Mouse (Mus musculus) cerebellum, adult 2 months (tissue): ENCODE measurements around the gene Snap23. TPM values are rescaled to one million over a fixed set of nuclear protein-coding genes. Genes with fewer than 3 reads are reported as not detected.

Experiments
- DNase-seq, 2 experiments: peaks; one replicate each; pipeline ENCODE4 v3.0.0; 2021
- H3K27ac ChIP-seq: fragments of 200-500 bp; 2 replicates; pipeline ENCODE4 v1.5.1; 2012; ENCODE audit warnings: low read length, control low read depth, inconsistent platforms; ENCODE audit not compliant: insufficient read depth
- H3K27me3 ChIP-seq: fragments of 200-500 bp; 2 replicates; pipeline ENCODE4 v1.6.1; 2012; ENCODE audit warnings: inconsistent platforms, mild to moderate bottlenecking, low read length, moderate library complexity; ENCODE audit not compliant: control insufficient read depth, insufficient read depth
- H3K4me1 ChIP-seq: fragments of 200-500 bp; 2 replicates; pipeline ENCODE4 v1.6.1; 2011; ENCODE audit warnings: low read length; ENCODE audit not compliant: control insufficient read depth, insufficient read depth
- H3K4me3 ChIP-seq: fragments of 200-500 bp; replicated peaks from 2 replicates; pipeline ENCODE3; 2011; ENCODE audit warnings: mild to moderate bottlenecking, low read depth, low read length, control low read depth; ENCODE audit not compliant: insufficient read depth
- CTCF ChIP-seq: fragments of 200-500 bp; IDR thresholded peaks from 2 replicates; pipeline ENCODE4 v1.5.1; 2011; ENCODE audit warnings: low read depth, mild to moderate bottlenecking, control low read depth, low read length, moderate library complexity, borderline replicate concordance; ENCODE audit not compliant: insufficient read depth
- POLR2A ChIP-seq: fragments of 200-500 bp; IDR thresholded peaks from 2 replicates; pipeline ENCODE4 v1.6.1; 2011; ENCODE audit warnings: low read length, control low read depth, borderline replicate concordance; ENCODE audit not compliant: insufficient read depth
- WGBS: fragments of 180-500 bp; shearing (Covaris S2); methylation state at CpG from one replicate; pipeline ENCODE4 v1.1.7; 2018; 5-methylcytosine and 5-hydroxymethylcytosine counted together
- polyA plus RNA-seq: library from polyadenylated mRNA; depleted of rRNA; stranded (reverse); fragments of >200 nt; gene quantifications from 2 replicates; pipeline ENCODE4 v1.2.3, GENCODE M21; 2012; rRNA removed

The Snap23 gene
- polyA plus RNA-seq, 1 experiment: 17.8 TPM

DNA sequence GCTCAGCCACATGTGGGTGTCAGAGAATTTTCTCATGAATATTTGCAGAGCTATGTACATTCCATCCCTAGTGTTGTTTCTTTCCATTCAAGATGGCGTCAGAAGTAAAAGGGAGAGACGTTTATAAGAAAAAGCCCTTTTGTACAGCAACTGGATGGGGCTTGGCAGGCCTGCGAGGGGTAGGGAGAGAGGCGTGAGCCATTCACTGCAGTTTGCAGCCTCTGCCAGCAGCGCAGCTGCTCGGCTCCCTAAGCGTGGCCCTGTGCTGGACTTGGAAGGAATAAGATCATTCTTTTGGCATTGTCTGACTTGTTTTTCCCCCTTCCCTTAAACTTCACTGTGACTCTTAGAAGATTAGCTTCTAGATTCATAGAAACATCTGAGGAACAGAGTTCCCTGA lies 76.4 kb downstream of the Snap23 start:
- no peaks in the 10 kb centered on the region for H3K27me3 ChIP-seq
- H3K4me1 ChIP-seq: no peaks in the 10 kb centered on the region
- 14% methylated on average over 7 of the region's 7 CpGs for WGBS
- DNase-seq: no peak
- TF ChIP-seq POLR2A (no peak), CTCF (no peak)
- no peak overlapping the region for H3K27ac ChIP-seq
- no peak overlapping the region for H3K4me3 ChIP-seq

DNA sequence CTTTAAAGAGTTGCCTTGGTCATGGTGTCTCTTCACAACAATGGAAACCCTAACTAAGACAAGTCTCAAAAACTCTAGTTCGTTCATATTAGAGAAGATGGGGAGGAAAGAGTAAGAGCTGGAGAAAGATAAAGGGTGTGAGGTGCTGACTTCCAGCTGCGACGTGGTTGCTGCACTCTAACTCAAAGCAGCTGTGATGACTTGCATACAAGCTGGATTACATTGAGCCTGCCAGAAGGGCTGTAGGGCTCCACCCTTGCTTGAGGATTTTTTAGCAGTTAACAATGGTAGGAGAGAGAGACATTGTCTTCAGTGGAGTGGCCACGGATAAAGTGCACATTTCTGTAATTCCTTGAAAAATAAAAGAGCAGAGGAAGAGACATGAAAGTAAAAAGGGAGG lies 79.3 kb downstream of the Snap23 start:
- TF ChIP-seq POLR2A (no peak), CTCF (no peak)
- H3K4me1 ChIP-seq: no peaks in the 10 kb centered on the region
- DNase-seq: no peak
- no peak overlapping the region for H3K4me3 ChIP-seq
- H3K27me3 ChIP-seq: no peaks in the 10 kb centered on the region
- H3K27ac ChIP-seq: no peak overlapping the region
- 87% methylated on average over 4 of the region's 4 CpGs for WGBS

Other genes with a start within 250 kb of the Snap23 start
- gene Vps39, start 214.5 kb upstream of the Snap23 start, polyA plus RNA-seq: 66.1 and 66.6 TPM in 2 replicates
- 12.8 and 13.6 TPM in 2 replicates for gene Ganc, start 163.8 kb upstream of the Snap23 start, polyA plus RNA-seq
- 22.7 and 24.4 TPM in 2 replicates for gene Tmem87a, start 163.6 kb upstream of the Snap23 start, polyA plus RNA-seq
- 1.4 and 1.7 TPM in 2 replicates for gene Capn3, start 111.7 kb upstream of the Snap23 start, polyA plus RNA-seq
- gene Zfp106, start 3.8 kb upstream of the Snap23 start, polyA plus RNA-seq: 66.0 and 66.3 TPM in 2 replicates
- gene Haus2, start 41.7 kb downstream of the Snap23 start, polyA plus RNA-seq: 14.0 and 15.9 TPM in 2 replicates
- 27.3 and 27.9 TPM in 2 replicates for gene Lrrc57, start 41.8 kb downstream of the Snap23 start, polyA plus RNA-seq
- 15.8 and 17.9 TPM in 2 replicates for gene Stard9, start 61.5 kb downstream of the Snap23 start, polyA plus RNA-seq